Mouse (Mus musculus) lung, embryonic 15.5 days (tissue): ENCODE measurements around the gene Cenpu. TPM values are rescaled to one million over a fixed set of nuclear protein-coding genes. Genes with fewer than 3 reads are reported as not detected.

Experiments
- ATAC-seq: fragments of 200-750 bp; cut with Nextera tagmentation; 2 replicates; pipeline ENCODE4 v1.8.0; 2017; ENCODE audit warnings: moderate number of reproducible peaks, borderline replicate concordance; ENCODE audit not compliant: low FRiP score, low TSS enrichment; ENCODE audit errors: extremely low read depth
- H3K27ac ChIP-seq: fragments of 300-500 bp; sonication (generic); 2 replicates; pipeline ENCODE4 v1.5.1; 2015; ENCODE audit warnings: moderate library complexity, mild to moderate bottlenecking, inconsistent platforms
- H3K27me3 ChIP-seq: fragments of 300-500 bp; sonication (generic); 2 replicates; pipeline ENCODE4 v1.6.1; 2015; ENCODE audit warnings: inconsistent platforms
- H3K36me3 ChIP-seq: fragments of 300-500 bp; sonication (generic); 2 replicates; pipeline ENCODE4 v1.6.1; 2015; ENCODE audit warnings: inconsistent platforms
- H3K4me1 ChIP-seq: fragments of 300-500 bp; sonication (generic); 2 replicates; pipeline ENCODE4 v1.6.1; 2015; ENCODE audit warnings: inconsistent platforms
- H3K4me2 ChIP-seq: fragments of 300-500 bp; sonication (generic); 2 replicates; pipeline ENCODE4 v1.6.1; 2015; ENCODE audit warnings: inconsistent platforms, mild to moderate bottlenecking, moderate library complexity
- H3K4me3 ChIP-seq: fragments of 300-500 bp; sonication (generic); 2 replicates; pipeline ENCODE4 v1.5.1; 2015; ENCODE audit warnings: mild to moderate bottlenecking, inconsistent platforms
- H3K9ac ChIP-seq: fragments of 300-500 bp; sonication (generic); 2 replicates; pipeline ENCODE4 v1.6.1; 2015; ENCODE audit warnings: inconsistent platforms
- H3K9me3 ChIP-seq: fragments of 300-500 bp; sonication (generic); 2 replicates; pipeline ENCODE4 v1.6.1; 2016; ENCODE audit warnings: inconsistent platforms
- WGBS: fragments of 180-500 bp; shearing (Covaris S2); methylation state at CpG from one replicate; pipeline ENCODE4 v1.1.7; 2015; 5-methylcytosine and 5-hydroxymethylcytosine counted together
- polyA plus RNA-seq: library from polyadenylated mRNA; unstranded; fragments of >200 nt; fragmentation: Nextera tagmentation; extraction: Ambion mirVana; gene quantifications from 2 replicates; pipeline ENCODE4 v1.2.1, GENCODE M21; 2015

Cenpu gene
- polyA plus RNA-seq, 1 experiment from 2014 or later, result 19.2 TPM

GRCm38 (mm10) chr8:46625166-46625565, 73.3 kb downstream of the Cenpu start:
- Histone ChIP-seq H3K27ac (peak overlapping the region; percentile 20), H3K9ac (no peak overlapping the region), H3K4me3 (no peak overlapping the region), H3K9me3 (no peaks in the 10 kb centered on the region), H3K4me2 (no peak overlapping the region), H3K27me3 (no peaks in the 10 kb centered on the region), H3K4me1 (peaks cover 23% of the 10 kb centered on the region), H3K36me3 (peaks cover 4% of the 10 kb centered on the region; the same call in 1 of the 2 replicates)
- 4% methylated on average over 1 of the region's 1 CpGs for WGBS
- peak; percentile 78 for ATAC-seq

- Histone ChIP-seq H3K36me3 (peaks cover 10% of the 10 kb centered on the region), H3K4me3 (no peak overlapping the region)
- no peak for ATAC-seq
Observed at GRCm38 (mm10) chr8:46626642-46627041, 74.8 kb downstream of the Cenpu start.

GRCm38 (mm10) chr8:46627881-46628280, 76.1 kb downstream of the Cenpu start:
- 77% methylated on average over 7 of the region's 7 CpGs for WGBS

More at GRCm38 (mm10) chr8:46626642-46627041, 74.8 kb downstream of the Cenpu start:
- 94% methylated on average over 5 of the region's 5 CpGs for WGBS
- H3K4me1 ChIP-seq, result peaks cover 23% of the 10 kb centered on the region
- H3K27ac ChIP-seq, result no peak overlapping the region
- no peaks in the 10 kb centered on the region for H3K27me3 ChIP-seq
- no peak overlapping the region for H3K9ac ChIP-seq
- H3K4me2 ChIP-seq, result no peak overlapping the region
- H3K9me3 ChIP-seq, result no peaks in the 10 kb centered on the region

GRCm38 (mm10) chr8:46628645-46629044, 76.8 kb downstream of the Cenpu start:
- Histone ChIP-seq H3K9me3 (no peaks in the 10 kb centered on the region), H3K4me3 (no peak overlapping the region), H3K9ac (no peak overlapping the region), H3K27me3 (no peaks in the 10 kb centered on the region), H3K27ac (no peak overlapping the region), H3K4me2 (no peak overlapping the region), H3K36me3 (peaks cover 28% of the 10 kb centered on the region), H3K4me1 (peaks cover 13% of the 10 kb centered on the region)
- ATAC-seq, result no peak
- 94% methylated on average over 1 of the region's 1 CpGs for WGBS

More at GRCm38 (mm10) chr8:46627881-46628280, 76.1 kb downstream of the Cenpu start:
- Histone ChIP-seq H3K9me3 (no peaks in the 10 kb centered on the region), H3K4me3 (no peak overlapping the region), H3K4me2 (no peak overlapping the region), H3K4me1 (peaks cover 13% of the 10 kb centered on the region), H3K27me3 (no peaks in the 10 kb centered on the region), H3K27ac (no peak overlapping the region), H3K9ac (no peak overlapping the region), H3K36me3 (peaks cover 20% of the 10 kb centered on the region)
- ATAC-seq, result no peak

Other genes starting within 250 kb of the Cenpu start
- 20.7 and 22.1 TPM in 2 replicates for gene Acsl1, start 81.0 kb upstream of the Cenpu start, polyA plus RNA-seq
- gene Primpol, start 65.2 kb downstream of the Cenpu start, polyA plus RNA-seq, result 10.5 and 13.4 TPM in 2 replicates
- 92.2 and 99.2 TPM in 2 replicates for gene Casp3, start 65.3 kb downstream of the Cenpu start, polyA plus RNA-seq
- gene Irf2, start 187.7 kb downstream of the Cenpu start, polyA plus RNA-seq, result 30.2 and 33.7 TPM in 2 replicates